Mouse (Mus musculus) spleen, adult 12 weeks (tissue): ENCODE measurements at regions not wholly inside any gene's neighbourhood (a gene's known extent, or its start where the extent isn't known, plus 50 kb on each side); places are given as distances from the start of the nearest gene placed in this dataset.

ENCODE experiments used
- DNase-seq: peaks from one replicate; pipeline ENCODE4 v3.0.0; 2022; ENCODE audit warnings: low spot score

GRCm38 (mm10) chr7:116857141-116857540 lies 353.0 kb downstream of the Nucb2 start:
- DNase-seq = no peak

- DNase-seq = no peak
Observed at GRCm38 (mm10) chr7:116857744-116858143, 353.6 kb downstream of the Nucb2 start.

- no peak for DNase-seq
Observed at GRCm38 (mm10) chr7:116882268-116882964, 378.2 kb downstream of the Nucb2 start.

GRCm38 (mm10) chr7:116893846-116894245 lies 389.7 kb downstream of the Nucb2 start:
- no peak for DNase-seq

- DNase-seq = no peak
Observed at GRCm38 (mm10) chr7:116915797-116916196, 411.6 kb downstream of the Nucb2 start.

GRCm38 (mm10) chr7:116917921-116918670 lies 413.9 kb downstream of the Nucb2 start:
- no peak for DNase-seq

GRCm38 (mm10) chr7:116946448-116946847 lies 434.3 kb upstream of the Xylt1 start:
- DNase-seq = no peak

- DNase-seq = no peak
Observed at GRCm38 (mm10) chr7:116959196-116959895, 421.4 kb upstream of the Xylt1 start.

- no peak for DNase-seq
Observed at GRCm38 (mm10) chr7:116963839-116964238, 416.9 kb upstream of the Xylt1 start.

GRCm38 (mm10) chr7:116991351-116991750 lies 389.4 kb upstream of the Xylt1 start:
- no peak for DNase-seq

- no peak for DNase-seq
Observed at GRCm38 (mm10) chr7:116992166-116992565, 388.6 kb upstream of the Xylt1 start.

- no peak for DNase-seq
Observed at GRCm38 (mm10) chr7:116995770-116996169, 385.0 kb upstream of the Xylt1 start.

- DNase-seq = no peak
Observed at GRCm38 (mm10) chr7:117003167-117003566, 377.6 kb upstream of the Xylt1 start.

- no peak for DNase-seq
Observed at GRCm38 (mm10) chr7:117018349-117018748, 362.4 kb upstream of the Xylt1 start.

- DNase-seq = no peak
Observed at GRCm38 (mm10) chr7:117021716-117022115, 359.1 kb upstream of the Xylt1 start.

- DNase-seq = no peak
Observed at GRCm38 (mm10) chr7:117044926-117045325, 335.9 kb upstream of the Xylt1 start.

GRCm38 (mm10) chr7:117049249-117049648 lies 331.5 kb upstream of the Xylt1 start:
- no peak for DNase-seq

- no peak for DNase-seq
Observed at GRCm38 (mm10) chr7:117065771-117066170, 315.0 kb upstream of the Xylt1 start.

- no peak for DNase-seq
Observed at GRCm38 (mm10) chr7:117090911-117091550, 289.7 kb upstream of the Xylt1 start.

- DNase-seq = no peak
Observed at GRCm38 (mm10) chr7:117092860-117093259, 287.9 kb upstream of the Xylt1 start.

- no peak for DNase-seq
Observed at GRCm38 (mm10) chr7:117097618-117098017, 283.2 kb upstream of the Xylt1 start.

GRCm38 (mm10) chr7:117099041-117099440 lies 281.7 kb upstream of the Xylt1 start:
- no peak for DNase-seq
